Mouse (Mus musculus): ENCODE data around the gene Rack1. TPM values are rescaled to one million over a fixed set of nuclear protein-coding genes. Genes with fewer than 3 reads are reported as not detected.
"Not testable (repeated sequence)": the region's sequence is repeated elsewhere in the genome, so short reads cannot be mapped to it uniquely, and the experiment has no call there.

Rack1 gene
- total RNA-seq, 4 experiments from 2014 or later = 568 to 660 (median 629) TPM

GRCm38 (mm10) chr11:48843202-48843601, 43.1 kb downstream of the Rack1 start:
- DNase-seq = no peak

- no peak for DNase-seq
These were observed 44.2 kb downstream of the Rack1 start for GRCm38 (mm10) chr11:48844309-48844708.

- no peak for DNase-seq
These were observed 45.2 kb downstream of the Rack1 start for GRCm38 (mm10) chr11:48845244-48845815.

- not testable (repeated sequence) for DNase-seq
These were observed 46.2 kb downstream of the Rack1 start for GRCm38 (mm10) chr11:48846362-48846761.

GRCm38 (mm10) chr11:48846881-48847280, 46.7 kb downstream of the Rack1 start:
- DNase-seq = no peak

GRCm38 (mm10) chr11:48850240-48850639, 50.1 kb downstream of the Rack1 start:
- DNase-seq = no peak

- no peak for DNase-seq
These were observed 51.3 kb downstream of the Rack1 start for GRCm38 (mm10) chr11:48851270-48851995.

GRCm38 (mm10) chr11:48852190-48852589, 52.1 kb downstream of the Rack1 start:
- DNase-seq = no peak

GRCm38 (mm10) chr11:48852624-48853473, 52.7 kb downstream of the Rack1 start:
- no peak for DNase-seq

- peak; percentile 86 for DNase-seq
These were observed 53.5 kb downstream of the Rack1 start for GRCm38 (mm10) chr11:48853474-48854180.

Other genes starting within 250 kb of the Rack1 start
- 10 to 100 TPM; 35.5 to 69.9 (median 49.8) TPM for gene Trim41, start 17.0 kb downstream of the Rack1 start, total RNA-seq (2022)
- gene Trim7, start 25.8 kb downstream of the Rack1 start, total RNA-seq (2022) = 10 to 100 TPM; 10.1 to 14.9 (median 10.9) TPM
- gene Gm12184, start 26.3 kb downstream of the Rack1 start, total RNA-seq (2022) = 1 to 10 TPM; 2.9 to 3.5 (median 3.3) TPM
- gene Irgm1, start 71.4 kb downstream of the Rack1 start, total RNA-seq (2022) = 10 to 100 TPM; 21.0 to 26.7 (median 25.2) TPM
- 1 to 10 TPM; 1.4 to 2.8 (median 2.6) TPM for gene Gm5431, start 101.9 kb downstream of the Rack1 start, total RNA-seq (2022)
- gene Psme2b, start 145.9 kb downstream of the Rack1 start, total RNA-seq (2022) = 10 to 100 TPM in 1 of 4 experiments, 1 to 10 TPM in 3; 6.8 to 10.7 (median 8.6) TPM
- gene Olfr56, start 178.6 kb downstream of the Rack1 start, total RNA-seq (2022) = under 1 TPM in 3 of 4 experiments, not detected in 1; 0.11 to 0.14 (median 0.12) TPM
- 1 to 10 TPM; 2.3 to 4.5 (median 3.0) TPM for gene 9930111J21Rik1, start 179.1 kb downstream of the Rack1 start, total RNA-seq (2022)
- gene Gm12185, start 191.9 kb downstream of the Rack1 start, total RNA-seq (2022) = 1 to 10 TPM; 2.3 to 4.4 (median 3.2) TPM
- gene Tgtp1, start 193.8 kb downstream of the Rack1 start, total RNA-seq (2022) = 1 to 10 TPM; 3.2 to 5.3 (median 4.2) TPM

Data from adrenal gland, adult 8-10 months (tissue).